In the genomic region with DNA sequence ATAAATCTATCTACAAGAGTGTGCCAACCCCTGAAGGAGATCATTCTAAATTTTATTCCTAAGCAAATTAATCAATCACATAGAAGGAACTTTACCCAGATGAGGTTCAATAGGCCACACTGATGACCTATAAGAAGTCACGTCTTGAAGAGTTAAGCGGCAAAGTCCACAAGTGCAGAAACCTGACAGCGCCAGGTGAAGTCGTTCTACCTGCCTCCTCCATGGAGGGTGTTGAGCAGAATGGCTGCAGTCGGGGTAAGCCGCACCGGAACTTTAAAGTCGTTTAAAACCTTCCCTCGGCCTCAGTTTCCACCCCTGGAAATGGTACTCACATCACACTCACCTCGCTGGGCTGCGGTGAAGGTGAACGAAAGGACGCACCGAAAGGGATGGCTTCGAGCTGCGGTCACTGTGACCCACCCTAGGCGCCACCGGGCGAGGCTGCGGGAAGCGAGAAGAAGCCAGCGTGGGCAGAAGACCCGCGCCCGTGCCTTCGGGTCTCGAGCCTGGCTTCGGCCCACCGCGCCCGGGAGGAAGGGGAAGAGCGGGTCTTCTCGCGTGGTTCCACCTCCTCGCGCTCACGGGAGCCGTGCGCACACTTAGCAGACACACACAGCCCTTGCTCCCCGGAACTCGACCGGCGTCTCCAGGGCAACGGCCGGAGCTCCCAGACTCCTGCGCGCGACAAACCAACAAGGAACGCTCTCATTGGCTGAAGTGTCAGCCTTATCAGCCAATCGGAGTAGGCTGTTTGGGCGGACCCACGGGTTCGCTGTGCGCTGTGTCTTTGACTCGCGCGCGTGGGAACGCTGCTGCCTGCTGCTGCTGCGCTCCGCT, we compare ENCODE assay signal across 8 mouse cellular contexts. TPM values are rescaled to one million over a fixed set of nuclear protein-coding genes. Genes with fewer than 3 reads are reported as not detected.
DNase-seq lines count a peak whose midpoint lies in the region; ATAC-seq lines count a peak whose summit lies in the region.

A gene (minus strand): TSS at position 660 of the 837 bp plus-strand sequence.

- H3K27me3 ChIP-seq in hindbrain, embryonic 16.5 days (replicated peaks; ENCODE audit: control insufficient read depth, insufficient read depth, low read length) = no peaks in the 10 kb centered on the region

- no peaks in the 10 kb centered on the region; the same call in 1 of the 2 replicates for H3K36me3 ChIP-seq in hindbrain, embryonic 16.5 days (ENCODE audit: control insufficient read depth, insufficient read depth, low read length)
- H3K36me3 ChIP-seq in macrophage (ENCODE audit: inconsistent target) = no peaks in the 10 kb centered on the region

- under 1% methylated on average over 51 of the region's 61 CpGs for WGBS in hindbrain, embryonic 16.5 days
- under 1% methylated on average over 49 of the region's 61 CpGs for WGBS in macrophage (ENCODE audit: missing documents)

- H3K9ac ChIP-seq in hindbrain, embryonic 16.5 days (ENCODE audit: low read depth, low read length) = peak within 1 kb of the TSS; percentile 85

- H3K4me2 ChIP-seq in hindbrain, embryonic 16.5 days (ENCODE audit: low read length) = peak within 1 kb of the TSS; percentile 86

- no peaks in the 10 kb centered on the region for H3K9me3 ChIP-seq in hindbrain, embryonic 16.5 days (ENCODE audit: control insufficient read depth, low read length)

- peaks cover 12% of the 10 kb centered on the region for H3K4me1 ChIP-seq in hindbrain, embryonic 16.5 days (ENCODE audit: control insufficient read depth, insufficient read depth, low read depth, low read length)

- peak; percentile 99 for ATAC-seq in hindbrain, embryonic 16.5 days

- DNase-seq in WW6 (ENCODE audit: low read depth, low spot score) = peak; percentile 97
- DNase-seq in cerebellum, postnatal 4 days (ENCODE audit: low spot score in 2 of 2) = peak; percentile 97 to 98
- DNase-seq in gastrocnemius, adult 18-20 months (ENCODE audit: low spot score) = peak; percentile 97
- DNase-seq in left cerebral cortex, adult 18-20 months (ENCODE audit: low spot score in 2 of 2) = peak; percentile 97 to 98
- peak; percentile 98 for DNase-seq in right cerebral cortex, adult 18-20 months
- DNase-seq in urinary bladder, postnatal 10 days (ENCODE audit: low spot score) = peak; percentile 93

- peak within 1 kb of the TSS; percentile 98 for H3K4me3 ChIP-seq in hindbrain, embryonic 16.5 days (ENCODE audit: low read length)
- H3K4me3 ChIP-seq in macrophage (ENCODE audit: inconsistent target) = peak within 1 kb of the TSS; percentile 86

- peaks cover 51% of the 10 kb centered on the region for H3K79me2 ChIP-seq in macrophage (ENCODE audit: inconsistent target)

- peak within 1 kb of the TSS; percentile 84 for H3K27ac ChIP-seq in hindbrain, embryonic 16.5 days (ENCODE audit: low read depth, low read length)
- H3K27ac ChIP-seq in macrophage = peak within 1 kb of the TSS; percentile 33

RNA-seq across cellular contexts. Expression of the gene that starts here (rescaled TPM):
- 1 to 10 TPM; 7.7 to 8.0 TPM for total RNA-seq in gastrocnemius, adult 18-20 months (2021)
- 30.9 and 35.5 TPM in 2 replicates for polyA plus RNA-seq in hindbrain, embryonic 16.5 days (2015; fragmentation: Nextera tagmentation; extraction: Ambion mirVana)
- 10 to 100 TPM; 62.9 to 63.0 TPM for total RNA-seq in left cerebral cortex, adult 18-20 months (2021)
- 100 to 1,000 TPM in 24 of 26 experiments, 10 to 100 TPM in 2; 71.5 to 211 (median 163) TPM for total RNA-seq in macrophage (2018; cell fraction: chromatin; rRNA removed)
- total RNA-seq in macrophage (2018; cell fraction: cytosol; rRNA removed) = 10 to 100 TPM; 15.2 to 42.8 (median 32.7) TPM
- 100 to 1,000 TPM in 8 of 26 experiments, 10 to 100 TPM in 18; 45.4 to 146 (median 91.8) TPM for total RNA-seq in macrophage (2018; cell fraction: nucleus; rRNA removed)
- 19.2 to 42.5 TPM (median 19.8 TPM) in 3 replicates for polyA plus RNA-seq in macrophage (2018)

Comparison
In these comparisons a context has a peak if more than half of its experiments do, and no peak if none do; other contexts are left out.
1. Peak in every context shown above with its lines: DNase-seq, ATAC-seq, H3K4me3 ChIP-seq and H3K27ac ChIP-seq.
2. RNA of the gene that starts here (total RNA-seq): 62.9 to 63.0 TPM in left cerebral cortex, adult 18-20 months; 7.7 to 8.0 TPM in gastrocnemius, adult 18-20 months; every median in the first group is over 4 times any median in the second.